Mouse (Mus musculus) neural tube, embryonic 13.5 days (tissue): ENCODE measurements at regions not wholly inside any gene's neighbourhood (a gene's known extent, or its start where the extent isn't known, plus 50 kb on each side); places are given as distances from the start of the nearest gene placed in this dataset.

Experiments used
- ATAC-seq: fragments of 200-750 bp; cut with Nextera tagmentation; 2 replicates; pipeline ENCODE4 v1.8.0; 2017; ENCODE audit warnings: low read depth, mild to moderate bottlenecking, moderate TSS enrichment, moderate library complexity
- H3K27ac ChIP-seq: fragments of 300-500 bp; sonication (generic); replicated peaks from 2 replicates; pipeline ENCODE4 v1.5.1; 2015; ENCODE audit warnings: moderate library complexity, mild to moderate bottlenecking, inconsistent platforms
- H3K27me3 ChIP-seq: fragments of 300-500 bp; sonication (generic); 2 replicates; pipeline ENCODE4 v1.6.1; 2015; ENCODE audit warnings: mild to moderate bottlenecking, inconsistent platforms
- H3K36me3 ChIP-seq: fragments of 300-500 bp; sonication (generic); 2 replicates; pipeline ENCODE4 v1.6.1; 2015; ENCODE audit warnings: mild to moderate bottlenecking, inconsistent platforms
- H3K4me1 ChIP-seq: fragments of 300-500 bp; sonication (generic); replicated peaks from 2 replicates; pipeline ENCODE4 v1.6.1; 2015; ENCODE audit warnings: inconsistent platforms
- H3K4me2 ChIP-seq: fragments of 300-500 bp; sonication (generic); 2 replicates; pipeline ENCODE4 v1.6.1; 2015; ENCODE audit warnings: inconsistent platforms, mild to moderate bottlenecking, moderate library complexity
- H3K4me3 ChIP-seq: fragments of 300-500 bp; sonication (generic); 2 replicates; pipeline ENCODE4 v1.5.1; 2015; ENCODE audit warnings: mild to moderate bottlenecking, inconsistent platforms
- H3K9ac ChIP-seq: fragments of 300-500 bp; sonication (generic); 2 replicates; pipeline ENCODE4 v1.6.1; 2015; ENCODE audit warnings: moderate library complexity, mild to moderate bottlenecking, inconsistent platforms
- H3K9me3 ChIP-seq: fragments of 300-500 bp; sonication (generic); 2 replicates; pipeline ENCODE4 v1.6.1; 2016; ENCODE audit warnings: inconsistent platforms
- WGBS: fragments of 180-500 bp; shearing (Covaris S2); methylation state at CpG from one replicate; pipeline ENCODE4 v1.1.7; 2015; 5-methylcytosine and 5-hydroxymethylcytosine counted together

GRCm38 (mm10) chr16:77346128-77346527, 255.8 kb downstream of the Gm11146 start:
- no peak overlapping the region for H3K4me3 ChIP-seq
- no peaks in the 10 kb centered on the region for H3K9me3 ChIP-seq
- ATAC-seq = no peak
- H3K36me3 ChIP-seq = no peaks in the 10 kb centered on the region
- H3K27ac ChIP-seq = no peak overlapping the region
- no peak overlapping the region for H3K9ac ChIP-seq
- H3K4me2 ChIP-seq = no peak overlapping the region
- WGBS = 76% methylated on average over 7 of the region's 7 CpGs
- 0 out of 2 replicates have a peak, but pooled peaks cover 3% of the 10 kb centered on the region for H3K4me1 ChIP-seq
- H3K27me3 ChIP-seq = no peaks in the 10 kb centered on the region

GRCm38 (mm10) chr16:77332285-77332684, 269.6 kb downstream of the Gm11146 start:
- peak overlapping the region; percentile 54 for H3K4me2 ChIP-seq
- H3K9ac ChIP-seq = peak overlapping the region; percentile 62
- peak overlapping the region; percentile 46 for H3K4me3 ChIP-seq
- H3K27ac ChIP-seq = peak overlapping the region; percentile 61
- no peaks in the 10 kb centered on the region for H3K9me3 ChIP-seq
- peaks cover 41% of the 10 kb centered on the region for H3K4me1 ChIP-seq
- H3K36me3 ChIP-seq = no peaks in the 10 kb centered on the region
- WGBS = 22% methylated on average over 6 of the region's 6 CpGs
- ATAC-seq = no peak
- no peaks in the 10 kb centered on the region for H3K27me3 ChIP-seq

- ATAC-seq = no peak
- peak overlapping the region; percentile 76 for H3K9ac ChIP-seq
- 7% methylated on average over 8 of the region's 8 CpGs for WGBS
Observed at GRCm38 (mm10) chr16:77330996-77331395, 270.9 kb downstream of the Gm11146 start.

GRCm38 (mm10) chr16:77329711-77330530, 272.0 kb downstream of the Gm11146 start:
- Histone ChIP-seq H3K9me3 (no peaks in the 10 kb centered on the region), H3K4me1 (peaks cover 45% of the 10 kb centered on the region), H3K9ac (peak overlapping the region; percentile 76), H3K36me3 (no peaks in the 10 kb centered on the region), H3K27ac (peak overlapping the region; percentile 94), H3K27me3 (no peaks in the 10 kb centered on the region), H3K4me3 (peak overlapping the region; percentile 46), H3K4me2 (peak overlapping the region; percentile 54)
- ATAC-seq = no peak
- 10% methylated on average over 10 of the region's 10 CpGs for WGBS

More at GRCm38 (mm10) chr16:77330996-77331395, 270.9 kb downstream of the Gm11146 start:
- Histone ChIP-seq H3K4me2 (peak overlapping the region; percentile 54), H3K36me3 (no peaks in the 10 kb centered on the region), H3K27ac (peak overlapping the region; percentile 94), H3K27me3 (no peaks in the 10 kb centered on the region), H3K4me1 (peaks cover 45% of the 10 kb centered on the region), H3K9me3 (no peaks in the 10 kb centered on the region), H3K4me3 (peak overlapping the region; percentile 46)

GRCm38 (mm10) chr16:77329160-77329691, 272.7 kb downstream of the Gm11146 start:
- Histone ChIP-seq H3K27ac (peak overlapping the region; percentile 94), H3K4me2 (peak overlapping the region; percentile 54), H3K4me1 (peaks cover 45% of the 10 kb centered on the region), H3K4me3 (peak overlapping the region; percentile 46), H3K36me3 (no peaks in the 10 kb centered on the region), H3K9me3 (no peaks in the 10 kb centered on the region), H3K9ac (peak overlapping the region; percentile 76), H3K27me3 (no peaks in the 10 kb centered on the region)
- 3% methylated on average over 17 of the region's 17 CpGs for WGBS
- peak; percentile 48 for ATAC-seq

GRCm38 (mm10) chr16:77328628-77329159, 273.2 kb downstream of the Gm11146 start:
- peak overlapping the region; percentile 76 for H3K9ac ChIP-seq
- H3K4me1 ChIP-seq = peaks cover 45% of the 10 kb centered on the region
- peak overlapping the region; percentile 54 for H3K4me2 ChIP-seq
- H3K4me3 ChIP-seq = peak overlapping the region; percentile 46
- WGBS = 25% methylated on average over 6 of the region's 6 CpGs
- H3K27ac ChIP-seq = peak overlapping the region; percentile 94
- no peaks in the 10 kb centered on the region for H3K36me3 ChIP-seq
- peak; percentile 70 for ATAC-seq
- no peaks in the 10 kb centered on the region for H3K9me3 ChIP-seq
- H3K27me3 ChIP-seq = no peaks in the 10 kb centered on the region

GRCm38 (mm10) chr16:77328049-77328448, 273.8 kb downstream of the Gm11146 start:
- Histone ChIP-seq H3K9ac (no peak overlapping the region), H3K9me3 (no peaks in the 10 kb centered on the region), H3K27me3 (no peaks in the 10 kb centered on the region), H3K4me1 (peaks cover 45% of the 10 kb centered on the region), H3K4me3 (no peak overlapping the region), H3K36me3 (no peaks in the 10 kb centered on the region), H3K27ac (no peak overlapping the region), H3K4me2 (no peak overlapping the region)
- 60% methylated on average over 5 of the region's 5 CpGs for WGBS
- no peak for ATAC-seq

- H3K4me1 ChIP-seq = peaks cover 11% of the 10 kb centered on the region
- H3K36me3 ChIP-seq = no peaks in the 10 kb centered on the region
- 8% methylated on average over 5 of the region's 5 CpGs for WGBS
- ATAC-seq = peak; percentile 71; the same call in 1 of the 2 replicates
- no peak overlapping the region for H3K9ac ChIP-seq
- no peak overlapping the region for H3K4me2 ChIP-seq
- H3K9me3 ChIP-seq = no peaks in the 10 kb centered on the region
- no peak overlapping the region for H3K27ac ChIP-seq
- no peak overlapping the region for H3K4me3 ChIP-seq
- no peaks in the 10 kb centered on the region for H3K27me3 ChIP-seq
Observed at GRCm38 (mm10) chr16:77322338-77322737, 279.6 kb downstream of the Gm11146 start.

GRCm38 (mm10) chr16:77318150-77318549, 283.7 kb downstream of the Gm11146 start:
- H3K9me3 ChIP-seq = no peaks in the 10 kb centered on the region
- no peak overlapping the region for H3K4me2 ChIP-seq
- peaks cover 2% of the 10 kb centered on the region; the same call in 1 of the 2 replicates for H3K36me3 ChIP-seq
- H3K9ac ChIP-seq = no peak overlapping the region
- H3K27me3 ChIP-seq = no peaks in the 10 kb centered on the region
- 98% methylated on average over 1 of the region's 1 CpGs for WGBS
- ATAC-seq = no peak
- no peak overlapping the region for H3K4me3 ChIP-seq
- peaks cover 7% of the 10 kb centered on the region for H3K4me1 ChIP-seq
- H3K27ac ChIP-seq = no peak overlapping the region

GRCm38 (mm10) chr16:77315354-77315753, 286.5 kb downstream of the Gm11146 start:
- no peak overlapping the region for H3K9ac ChIP-seq
- WGBS = 77% methylated on average over 1 of the region's 1 CpGs
- H3K27ac ChIP-seq = no peak overlapping the region
- no peaks in the 10 kb centered on the region for H3K9me3 ChIP-seq
- H3K27me3 ChIP-seq = no peaks in the 10 kb centered on the region
- H3K4me2 ChIP-seq = no peak overlapping the region
- H3K4me3 ChIP-seq = no peak overlapping the region
- H3K4me1 ChIP-seq = no peaks in the 10 kb centered on the region
- ATAC-seq = no peak
- peaks cover 13% of the 10 kb centered on the region for H3K36me3 ChIP-seq

GRCm38 (mm10) chr16:77313195-77313594, 288.7 kb downstream of the Gm11146 start:
- Histone ChIP-seq H3K36me3 (peaks cover 13% of the 10 kb centered on the region), H3K4me3 (no peak overlapping the region), H3K9me3 (no peaks in the 10 kb centered on the region), H3K27me3 (no peaks in the 10 kb centered on the region), H3K4me2 (no peak overlapping the region), H3K4me1 (no peaks in the 10 kb centered on the region), H3K9ac (no peak overlapping the region), H3K27ac (no peak overlapping the region)
- no peak for ATAC-seq
